Mouse (Mus musculus) kidney, adult 2 months (tissue): ENCODE measurements around the gene Cdh6.

Experiments
- CTCF ChIP-seq: fragments of 200-500 bp; conservative IDR thresholded peaks from 2 replicates; pipeline ENCODE4 v1.5.1; 2011; ENCODE audit warnings: low read depth, mild to moderate bottlenecking, control low read depth, low read length, moderate library complexity, mixed read lengths; ENCODE audit not compliant: insufficient read depth, insufficient read length
- POLR2A ChIP-seq: fragments of 200-500 bp; IDR thresholded peaks from one replicate; pipeline ENCODE4 v1.6.1; 2011; ENCODE audit warnings: low read depth, low read length, control low read depth

DNA sequence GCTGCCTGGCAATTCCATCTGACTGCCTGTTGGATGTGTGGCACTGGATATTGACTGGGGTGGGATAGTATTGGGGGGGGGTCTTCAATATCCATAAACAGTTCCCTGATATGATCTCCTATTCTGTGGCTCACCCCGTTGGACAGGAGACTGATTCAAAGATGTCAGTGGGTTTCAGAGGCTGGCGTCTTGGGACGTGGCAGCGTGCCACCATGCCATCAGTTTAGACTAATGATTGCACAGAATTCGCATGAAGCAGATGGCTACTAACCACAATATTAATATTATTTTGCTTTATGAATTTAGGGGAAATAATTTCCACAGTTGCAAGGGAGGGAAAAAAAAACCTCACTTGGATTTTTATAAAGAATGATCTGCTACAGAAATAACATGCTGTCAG lies 10.2 kb upstream of the Cdh6 start:
- TF ChIP-seq CTCF: no peak
- no peak for TF ChIP-seq POLR2A
